Mouse (Mus musculus): Measurements from ENCODE around the gene Brpf3.
"Not testable (repeated sequence)": the region's sequence is repeated elsewhere in the genome, so short reads cannot be mapped to it uniquely, and the experiment has no call there.

Brpf3 gene

GRCm38 (mm10) chr17:28799291-28800160, 1.4 kb upstream of the Brpf3 start:
- DNase-seq (ENCODE audit: low spot score), result peak; percentile 24

- DNase-seq (ENCODE audit: low spot score), result peak; percentile 27
Observed at GRCm38 (mm10) chr17:28800281-28800670, 614 bp upstream of the Brpf3 start.

- peak; percentile 100 for DNase-seq (ENCODE audit: low spot score)
Observed at GRCm38 (mm10) chr17:28801474-28802005, 650 bp downstream of the Brpf3 start.

GRCm38 (mm10) chr17:28802006-28802481, 1.2 kb downstream of the Brpf3 start:
- DNase-seq (ENCODE audit: low spot score), result no peak

- no peak for DNase-seq (ENCODE audit: low spot score)
Observed at GRCm38 (mm10) chr17:28803316-28803715, 2.4 kb downstream of the Brpf3 start.

GRCm38 (mm10) chr17:28804973-28805372, 4.1 kb downstream of the Brpf3 start:
- no peak for DNase-seq (ENCODE audit: low spot score)

GRCm38 (mm10) chr17:28806770-28807169, 5.9 kb downstream of the Brpf3 start:
- DNase-seq (ENCODE audit: low spot score), result no peak

GRCm38 (mm10) chr17:28808714-28809113, 7.8 kb downstream of the Brpf3 start:
- DNase-seq (ENCODE audit: low spot score), result no peak

GRCm38 (mm10) chr17:28809175-28809831, 8.4 kb downstream of the Brpf3 start:
- no peak for DNase-seq (ENCODE audit: low spot score)

GRCm38 (mm10) chr17:28812345-28812744, 11.5 kb downstream of the Brpf3 start:
- DNase-seq (ENCODE audit: low spot score), result no peak

GRCm38 (mm10) chr17:28814529-28815097, 13.7 kb downstream of the Brpf3 start:
- DNase-seq (ENCODE audit: low spot score), result no peak

GRCm38 (mm10) chr17:28815384-28816004, 14.6 kb downstream of the Brpf3 start:
- no peak for DNase-seq (ENCODE audit: low spot score)

- DNase-seq (ENCODE audit: low spot score), result not testable (repeated sequence)
Observed at GRCm38 (mm10) chr17:28816326-28816725, 15.4 kb downstream of the Brpf3 start.

- no peak for DNase-seq (ENCODE audit: low spot score)
Observed at GRCm38 (mm10) chr17:28816875-28817811, 16.3 kb downstream of the Brpf3 start.

GRCm38 (mm10) chr17:28820189-28820588, 19.3 kb downstream of the Brpf3 start:
- DNase-seq (ENCODE audit: low spot score), result no peak

- no peak for DNase-seq (ENCODE audit: low spot score)
Observed at GRCm38 (mm10) chr17:28823004-28823745, 22.3 kb downstream of the Brpf3 start.

GRCm38 (mm10) chr17:28823749-28824148, 22.9 kb downstream of the Brpf3 start:
- DNase-seq (ENCODE audit: low spot score), result no peak

- DNase-seq (ENCODE audit: low spot score), result no peak
Observed at GRCm38 (mm10) chr17:28824896-28825295, 24.0 kb downstream of the Brpf3 start.

GRCm38 (mm10) chr17:28825359-28826041, 24.6 kb downstream of the Brpf3 start:
- peak; percentile 16 for DNase-seq (ENCODE audit: low spot score)

Measured in retina, embryonic 14.5 days (tissue).